Mouse (Mus musculus): ENCODE data around the gene Oxtr. TPM values are rescaled to one million over a fixed set of nuclear protein-coding genes. Genes with fewer than 3 reads are reported as not detected.

Oxtr gene
- 0.13 and 0.26 TPM in 2 replicates for polyA plus RNA-seq (2014; fragmentation: Nextera tagmentation; extraction: Ambion mirVana)

DNA sequence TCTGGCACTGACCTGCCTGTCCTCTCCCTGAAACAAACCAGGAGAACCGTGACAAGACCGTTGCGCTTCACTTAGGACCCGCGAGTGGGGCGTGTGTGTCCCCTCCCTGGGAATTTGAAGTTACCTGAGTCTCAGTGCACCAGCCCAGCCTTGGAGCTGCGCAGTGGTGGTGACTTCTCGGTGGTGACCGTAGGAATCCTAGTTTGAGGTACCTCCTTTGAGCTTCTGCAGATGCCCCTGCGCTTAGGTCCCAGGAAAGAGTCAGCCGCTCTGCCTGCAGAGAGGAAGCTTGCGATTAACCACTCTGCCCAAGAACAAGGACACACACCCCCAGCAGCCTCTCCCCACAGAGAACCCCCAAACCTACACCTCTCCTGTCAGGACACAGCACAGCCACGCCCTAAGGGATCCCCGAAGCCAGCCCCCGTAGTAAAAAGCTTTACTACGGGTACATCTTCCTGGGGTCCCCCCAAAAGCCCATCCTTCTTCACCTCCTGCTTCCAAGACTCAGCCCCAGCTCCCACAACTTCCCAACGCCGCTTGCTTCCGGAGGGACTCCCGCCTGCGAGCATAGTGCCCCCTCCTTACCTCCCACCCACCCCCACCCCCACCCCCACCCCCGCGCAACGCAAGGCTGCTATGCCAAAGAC is at the start of gene Oxtr:
Gene Oxtr, minus strand, starts transcription at position 34 of the 650 bp plus-strand sequence.
- Histone ChIP-seq H3K4me2 (peak within 1 kb of the TSS; percentile 68), H3K27ac (ENCODE audit: low read depth, low read length) (no peak within 1 kb of the TSS), H3K4me3 (ENCODE audit: low read depth, low read length) (peak within 1 kb of the TSS; percentile 30), H3K27me3 (ENCODE audit: control insufficient read depth, insufficient read depth, low read length) (peaks cover 59% of the 10 kb centered on the region), H3K9me3 (replicated peaks; ENCODE audit: control insufficient read depth, low read length) (no peaks in the 10 kb centered on the region), H3K9ac (ENCODE audit: low read depth, low read length) (0 out of 2 replicates have a peak within 1 kb of the TSS, but pooled peaks have one; percentile 34), H3K36me3 (ENCODE audit: control insufficient read depth, insufficient read depth, low read length) (no peaks in the 10 kb centered on the region), H3K4me1 (ENCODE audit: control insufficient read depth, insufficient read depth, low read length) (peaks cover 15% of the 10 kb centered on the region)
- no peak for ATAC-seq (replicated peaks; ENCODE audit: insufficient number of reproducible peaks, low FRiP score, low TSS enrichment)
- 5% methylated on average over 24 of the region's 24 CpGs for WGBS (ENCODE audit: insufficient replicate concordance)

DNA sequence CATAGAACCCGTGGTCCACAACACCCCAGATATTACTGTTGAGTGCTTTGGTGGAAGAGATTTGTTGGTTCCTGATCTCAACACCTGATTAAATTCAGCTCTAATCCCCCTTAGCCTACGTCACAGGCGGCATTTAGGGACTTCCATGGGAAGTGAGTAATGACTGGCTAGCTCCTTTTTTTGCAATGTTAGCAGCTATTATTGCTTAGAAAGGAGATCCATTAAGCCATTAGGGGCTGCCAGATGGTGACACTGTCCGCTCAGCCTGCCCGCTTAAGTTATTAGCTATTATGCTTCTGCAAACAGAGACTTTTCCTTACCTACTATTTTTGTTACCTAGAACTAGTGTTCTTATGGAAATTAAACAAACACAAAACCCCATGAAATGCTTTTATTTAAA is 35.7 kb upstream of the Oxtr start:
- Histone ChIP-seq H3K9ac (ENCODE audit: low read depth, low read length) (no peak overlapping the region), H3K9me3 (replicated peaks; ENCODE audit: control insufficient read depth, low read length) (no peaks in the 10 kb centered on the region), H3K4me3 (ENCODE audit: low read depth, low read length) (no peak overlapping the region), H3K4me1 (ENCODE audit: control insufficient read depth, insufficient read depth, low read length) (no peaks in the 10 kb centered on the region), H3K27me3 (ENCODE audit: control insufficient read depth, insufficient read depth, low read length) (no peaks in the 10 kb centered on the region), H3K36me3 (ENCODE audit: control insufficient read depth, insufficient read depth, low read length) (no peaks in the 10 kb centered on the region), H3K27ac (ENCODE audit: low read depth, low read length) (no peak overlapping the region), H3K4me2 (no peak overlapping the region)
- WGBS (ENCODE audit: insufficient replicate concordance), result 72% methylated on average over 5 of the region's 5 CpGs
- ATAC-seq (replicated peaks; ENCODE audit: insufficient number of reproducible peaks, low FRiP score, low TSS enrichment), result no peak

DNA sequence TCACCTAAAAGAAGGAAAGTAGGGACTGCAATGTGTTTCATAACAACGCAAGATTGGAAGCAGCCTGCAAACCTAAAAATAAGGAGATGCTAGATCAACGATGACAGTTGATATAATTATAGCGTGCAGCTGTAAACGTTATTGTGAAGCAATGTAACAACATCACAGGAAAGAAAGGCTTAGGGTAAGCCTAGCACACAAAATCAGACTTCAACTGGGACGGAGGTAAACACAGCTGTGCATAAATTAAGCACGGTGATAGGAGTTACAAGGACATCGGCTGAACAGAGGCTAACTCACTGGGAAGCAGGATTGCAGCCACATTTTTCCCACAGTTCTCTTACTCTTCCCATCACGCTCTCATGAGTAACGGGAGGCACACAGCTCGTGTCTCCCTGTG is 34.7 kb upstream of the Oxtr start:
- no peak for ATAC-seq (replicated peaks; ENCODE audit: insufficient number of reproducible peaks, low FRiP score, low TSS enrichment)
- no peaks in the 10 kb centered on the region for H3K9me3 ChIP-seq (replicated peaks; ENCODE audit: control insufficient read depth, low read length)
- H3K27me3 ChIP-seq (ENCODE audit: control insufficient read depth, insufficient read depth, low read length), result no peaks in the 10 kb centered on the region
- H3K4me3 ChIP-seq (ENCODE audit: low read depth, low read length), result no peak overlapping the region
- H3K4me1 ChIP-seq (ENCODE audit: control insufficient read depth, insufficient read depth, low read length), result no peaks in the 10 kb centered on the region
- H3K4me2 ChIP-seq, result no peak overlapping the region
- H3K36me3 ChIP-seq (ENCODE audit: control insufficient read depth, insufficient read depth, low read length), result no peaks in the 10 kb centered on the region
- WGBS (ENCODE audit: insufficient replicate concordance), result 64% methylated on average over 10 of the region's 10 CpGs
- H3K9ac ChIP-seq (ENCODE audit: low read depth, low read length), result no peak overlapping the region
- H3K27ac ChIP-seq (ENCODE audit: low read depth, low read length), result no peak overlapping the region

DNA sequence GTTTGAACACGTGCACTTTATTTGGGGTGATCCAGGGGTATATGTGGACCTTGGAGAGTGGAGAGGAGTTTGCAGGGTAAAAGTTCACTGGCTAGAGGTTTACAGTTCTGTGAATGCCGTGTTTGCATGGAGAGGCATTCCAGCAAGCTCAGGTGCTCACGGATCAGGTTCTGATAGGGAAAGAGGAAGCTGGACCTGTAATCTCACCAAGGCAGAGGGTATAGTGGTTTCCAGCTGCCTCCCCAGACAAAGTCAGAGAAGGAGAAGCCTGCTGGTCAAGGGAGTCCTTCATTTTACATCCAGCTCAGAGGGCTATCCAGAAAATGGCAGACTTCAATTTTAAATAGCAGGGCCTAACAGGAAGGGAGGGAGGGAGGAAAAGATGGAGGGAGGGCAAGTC is 28.2 kb upstream of the Oxtr start:
- Histone ChIP-seq H3K4me3 (ENCODE audit: low read depth, low read length) (no peak overlapping the region), H3K4me2 (no peak overlapping the region), H3K27me3 (ENCODE audit: control insufficient read depth, insufficient read depth, low read length) (peaks cover 18% of the 10 kb centered on the region), H3K36me3 (ENCODE audit: control insufficient read depth, insufficient read depth, low read length) (no peaks in the 10 kb centered on the region), H3K9me3 (replicated peaks; ENCODE audit: control insufficient read depth, low read length) (no peaks in the 10 kb centered on the region), H3K27ac (ENCODE audit: low read depth, low read length) (no peak overlapping the region), H3K4me1 (ENCODE audit: control insufficient read depth, insufficient read depth, low read length) (no peaks in the 10 kb centered on the region), H3K9ac (ENCODE audit: low read depth, low read length) (no peak overlapping the region)
- 74% methylated on average over 3 of the region's 3 CpGs for WGBS (ENCODE audit: insufficient replicate concordance)
- ATAC-seq (replicated peaks; ENCODE audit: insufficient number of reproducible peaks, low FRiP score, low TSS enrichment), result no peak

DNA sequence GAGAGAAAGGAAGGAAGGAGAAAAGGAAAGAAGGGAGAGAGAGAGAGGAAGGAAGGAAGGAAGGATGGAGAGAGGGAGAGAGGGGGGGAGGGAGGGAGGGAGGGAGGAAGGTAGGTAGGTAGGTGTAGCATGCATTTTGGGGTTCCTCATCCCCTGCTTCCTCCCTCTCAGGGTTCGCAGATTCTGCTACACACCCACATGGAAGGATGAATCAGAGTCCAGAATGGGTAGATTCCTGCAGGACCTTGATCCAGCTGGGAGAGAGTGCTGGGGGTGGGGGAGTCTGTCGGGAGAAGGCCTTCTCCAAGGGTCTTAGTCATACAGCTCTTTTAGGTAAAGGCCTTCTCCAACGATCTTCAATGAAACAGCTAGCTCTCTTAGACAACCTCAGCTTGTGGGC is 27.8 kb upstream of the Oxtr start:
- H3K27ac ChIP-seq (ENCODE audit: low read depth, low read length), result no peak overlapping the region
- 72% methylated on average over 3 of the region's 3 CpGs for WGBS (ENCODE audit: insufficient replicate concordance)
- H3K9ac ChIP-seq (ENCODE audit: low read depth, low read length), result no peak overlapping the region
- no peaks in the 10 kb centered on the region for H3K4me1 ChIP-seq (ENCODE audit: control insufficient read depth, insufficient read depth, low read length)
- no peaks in the 10 kb centered on the region for H3K9me3 ChIP-seq (replicated peaks; ENCODE audit: control insufficient read depth, low read length)
- ATAC-seq (replicated peaks; ENCODE audit: insufficient number of reproducible peaks, low FRiP score, low TSS enrichment), result no peak
- H3K4me3 ChIP-seq (ENCODE audit: low read depth, low read length), result no peak overlapping the region
- H3K27me3 ChIP-seq (ENCODE audit: control insufficient read depth, insufficient read depth, low read length), result peaks cover 18% of the 10 kb centered on the region
- H3K4me2 ChIP-seq, result no peak overlapping the region
- no peaks in the 10 kb centered on the region for H3K36me3 ChIP-seq (ENCODE audit: control insufficient read depth, insufficient read depth, low read length)

DNA sequence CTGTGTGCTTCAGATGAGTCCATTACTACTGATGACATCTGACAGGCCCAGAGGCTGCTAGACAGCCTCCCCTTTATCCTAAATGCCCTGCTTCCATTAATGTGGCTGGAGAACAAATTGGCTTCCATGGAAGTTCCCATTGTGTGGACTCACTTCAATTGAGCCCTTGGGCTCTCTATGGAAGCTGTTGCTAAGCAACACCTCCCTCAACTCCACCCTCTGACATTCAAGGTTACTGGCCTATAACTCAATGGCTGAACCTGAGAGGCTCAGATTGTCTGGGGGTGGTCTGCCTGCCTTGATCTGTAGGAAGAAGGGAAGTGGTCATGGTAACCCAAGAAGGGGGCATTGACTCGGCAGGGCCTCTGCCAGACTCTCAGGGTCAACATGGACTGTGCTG is 26.8 kb upstream of the Oxtr start:
- ATAC-seq (replicated peaks; ENCODE audit: insufficient number of reproducible peaks, low FRiP score, low TSS enrichment), result no peak
- Histone ChIP-seq H3K9me3 (replicated peaks; ENCODE audit: control insufficient read depth, low read length) (no peaks in the 10 kb centered on the region), H3K27ac (ENCODE audit: low read depth, low read length) (no peak overlapping the region), H3K9ac (ENCODE audit: low read depth, low read length) (no peak overlapping the region), H3K4me1 (ENCODE audit: control insufficient read depth, insufficient read depth, low read length) (no peaks in the 10 kb centered on the region), H3K27me3 (ENCODE audit: control insufficient read depth, insufficient read depth, low read length) (peaks cover 18% of the 10 kb centered on the region), H3K4me2 (no peak overlapping the region), H3K36me3 (ENCODE audit: control insufficient read depth, insufficient read depth, low read length) (no peaks in the 10 kb centered on the region), H3K4me3 (ENCODE audit: low read depth, low read length) (no peak overlapping the region)
- 66% methylated on average over 1 of the region's 1 CpGs for WGBS (ENCODE audit: insufficient replicate concordance)

DNA sequence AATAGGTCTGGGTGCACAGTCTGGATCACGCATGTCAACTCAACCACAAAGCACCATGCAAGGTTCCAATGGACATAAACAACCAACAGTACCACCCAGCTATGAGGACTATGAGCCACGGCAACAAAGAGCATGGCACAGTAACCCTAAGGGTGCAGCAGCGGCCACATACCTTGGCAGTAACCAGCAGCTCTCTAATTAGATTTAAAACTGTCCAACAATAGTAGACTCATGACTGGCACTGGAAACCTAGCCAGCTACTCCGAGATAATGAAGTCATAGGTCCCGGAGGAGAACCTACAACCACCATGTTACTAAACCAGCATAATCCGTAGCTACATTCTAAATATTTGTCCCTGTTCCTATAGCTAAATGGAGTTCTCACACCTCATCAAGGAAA is 24.8 kb upstream of the Oxtr start:
- Histone ChIP-seq H3K27ac (ENCODE audit: low read depth, low read length) (no peak overlapping the region), H3K9me3 (replicated peaks; ENCODE audit: control insufficient read depth, low read length) (no peaks in the 10 kb centered on the region), H3K36me3 (ENCODE audit: control insufficient read depth, insufficient read depth, low read length) (no peaks in the 10 kb centered on the region), H3K27me3 (ENCODE audit: control insufficient read depth, insufficient read depth, low read length) (peaks cover 26% of the 10 kb centered on the region), H3K4me1 (ENCODE audit: control insufficient read depth, insufficient read depth, low read length) (no peaks in the 10 kb centered on the region), H3K4me2 (no peak overlapping the region), H3K4me3 (ENCODE audit: low read depth, low read length) (no peak overlapping the region), H3K9ac (ENCODE audit: low read depth, low read length) (no peak overlapping the region)
- WGBS (ENCODE audit: insufficient replicate concordance), result 83% methylated on average over 6 of the region's 6 CpGs
- no peak for ATAC-seq (replicated peaks; ENCODE audit: insufficient number of reproducible peaks, low FRiP score, low TSS enrichment)

DNA sequence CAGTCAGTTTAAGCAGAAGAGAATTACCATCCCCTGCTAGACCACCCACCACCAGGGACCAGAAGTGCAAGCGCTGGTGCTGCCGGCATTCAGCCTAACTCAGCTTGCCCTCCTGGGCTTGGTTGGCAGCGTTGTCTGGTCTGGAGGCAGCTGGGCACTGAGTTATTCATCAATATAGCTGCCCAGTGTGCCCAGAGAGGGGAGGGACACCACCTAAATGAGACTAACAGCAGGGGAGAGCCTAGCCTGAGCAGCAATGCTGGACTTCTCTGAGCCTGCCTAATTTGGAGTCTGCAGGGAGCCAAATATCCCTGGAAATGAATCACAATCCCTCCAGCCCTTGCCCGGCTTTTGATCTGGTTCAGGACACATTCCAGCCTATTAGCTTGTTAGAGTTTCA is 20.6 kb upstream of the Oxtr start:
- H3K4me2 ChIP-seq, result no peak overlapping the region

DNA sequence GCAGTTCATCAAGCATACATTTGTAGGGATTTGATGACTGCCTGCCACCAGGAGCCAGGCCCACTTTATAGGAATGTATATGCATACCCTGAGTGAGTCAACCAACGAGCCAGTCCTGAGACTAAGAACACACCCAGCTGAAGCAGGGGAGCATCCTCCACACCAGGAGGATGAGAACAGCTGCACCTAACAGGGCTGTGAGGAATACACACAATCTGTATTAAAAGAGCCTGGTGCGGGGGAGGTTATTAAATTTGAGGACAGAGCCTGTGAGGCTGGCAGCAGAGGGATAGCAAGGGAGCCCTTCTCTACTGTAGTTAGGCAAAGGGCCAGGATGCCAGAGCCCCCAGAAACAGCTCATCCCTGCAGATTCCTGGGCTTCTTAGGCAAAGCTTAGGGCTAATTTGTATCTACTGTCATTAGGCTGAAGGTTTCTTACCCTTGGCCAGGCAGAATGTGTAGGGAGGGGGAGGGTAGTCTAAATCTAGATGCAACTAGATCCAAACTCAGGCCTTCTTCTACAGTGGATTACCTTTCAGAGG is 19.9 kb upstream of the Oxtr start:
- ATAC-seq (replicated peaks; ENCODE audit: insufficient number of reproducible peaks, low FRiP score, low TSS enrichment), result no peak; the same call in 1 of the 2 replicates
- peaks cover 19% of the 10 kb centered on the region for H3K27me3 ChIP-seq (ENCODE audit: control insufficient read depth, insufficient read depth, low read length)
- WGBS (ENCODE audit: insufficient replicate concordance), result 53% methylated on average over 2 of the region's 2 CpGs

More for the DNA sequence above, 20.6 kb upstream of the Oxtr start:
- peaks cover 6% of the 10 kb centered on the region; the same call in 1 of the 2 replicates for H3K4me1 ChIP-seq (ENCODE audit: control insufficient read depth, insufficient read depth, low read length)
- no peak for ATAC-seq (replicated peaks; ENCODE audit: insufficient number of reproducible peaks, low FRiP score, low TSS enrichment)
- H3K36me3 ChIP-seq (ENCODE audit: control insufficient read depth, insufficient read depth, low read length), result no peaks in the 10 kb centered on the region
- no peak overlapping the region for H3K4me3 ChIP-seq (ENCODE audit: low read depth, low read length)
- H3K27ac ChIP-seq (ENCODE audit: low read depth, low read length), result no peak overlapping the region
- 0 out of 2 replicates have a peak, but pooled peaks cover 2% of the 10 kb centered on the region for H3K9me3 ChIP-seq (replicated peaks; ENCODE audit: control insufficient read depth, low read length)
- 50% methylated on average over 4 of the region's 4 CpGs for WGBS (ENCODE audit: insufficient replicate concordance)
- no peak overlapping the region for H3K9ac ChIP-seq (ENCODE audit: low read depth, low read length)
- peaks cover 19% of the 10 kb centered on the region for H3K27me3 ChIP-seq (ENCODE audit: control insufficient read depth, insufficient read depth, low read length)

More for the DNA sequence above, 19.9 kb upstream of the Oxtr start:
- Histone ChIP-seq H3K36me3 (ENCODE audit: control insufficient read depth, insufficient read depth, low read length) (no peaks in the 10 kb centered on the region), H3K4me3 (ENCODE audit: low read depth, low read length) (no peak overlapping the region), H3K4me1 (ENCODE audit: control insufficient read depth, insufficient read depth, low read length) (peaks cover 6% of the 10 kb centered on the region; the same call in 1 of the 2 replicates), H3K4me2 (no peak overlapping the region), H3K27ac (ENCODE audit: low read depth, low read length) (no peak overlapping the region), H3K9ac (ENCODE audit: low read depth, low read length) (no peak overlapping the region), H3K9me3 (replicated peaks; ENCODE audit: control insufficient read depth, low read length) (0 out of 2 replicates have a peak, but pooled peaks cover 2% of the 10 kb centered on the region)
